ENCODE assay signal across 10 mouse cellular contexts in genomic region chr10:80162716-80163299, GRCm38 (mm10). TPM values are rescaled to one million over a fixed set of nuclear protein-coding genes. Genes with fewer than 3 reads are reported as not detected.
DNase-seq lines count a peak whose midpoint lies in the region; ATAC-seq and TF ChIP-seq lines count a peak whose summit lies in the region.
"Had no signal": no experiment of that assay in that cellular context is flagged by ENCODE, and none has a peak within 500 bp of the region (broad histone marks: within the 10 kb centered on the region; RNA-seq: fewer than 3 reads in every experiment).

No protein-coding gene starts in this region.

- no peak for TF ChIP-seq CTCF in left cerebral cortex, adult 2 months (IDR thresholded peaks at IDR 0.05)

- ATAC-seq in embryonic facial prominence, embryonic 13.5 days (ENCODE audit: insufficient number of reproducible peaks, insufficient read depth, low FRiP score, low TSS enrichment, low read depth), result no peak
- no peak for ATAC-seq in liver, embryonic 13.5 days (ENCODE audit: low read depth)

- H3K4me2 ChIP-seq in embryonic facial prominence, embryonic 13.5 days, result no peak overlapping the region
- H3K4me2 ChIP-seq in liver, embryonic 13.5 days, result no peak overlapping the region
- H3K4me2 ChIP-seq: neural tube, embryonic 13.5 days had no signal

- peak overlapping the region; percentile 29; the same call in 1 of the 2 replicates for H3K27ac ChIP-seq in left cerebral cortex, adult 2 months
- H3K27ac ChIP-seq in embryonic facial prominence, embryonic 13.5 days, result peak overlapping the region; percentile 95; the same call in 1 of the 2 replicates
- 0 out of 2 replicates have a peak overlapping the region, but pooled peaks have one; percentile 92 for H3K27ac ChIP-seq in liver, embryonic 13.5 days

- no peaks in the 10 kb centered on the region for H3K36me3 ChIP-seq in embryonic facial prominence, embryonic 13.5 days
- no peaks in the 10 kb centered on the region for H3K36me3 ChIP-seq in liver, embryonic 13.5 days
- H3K36me3 ChIP-seq: embryonic facial prominence, embryonic 12.5 days had no signal

- no peaks in the 10 kb centered on the region for H3K9me3 ChIP-seq in embryonic facial prominence, embryonic 13.5 days
- H3K9me3 ChIP-seq in liver, embryonic 13.5 days (replicated peaks), result no peaks in the 10 kb centered on the region
- H3K9me3 ChIP-seq: embryonic facial prominence, embryonic 12.5 days; neural tube, embryonic 13.5 days had no signal

- no peaks in the 10 kb centered on the region for H3K27me3 ChIP-seq in embryonic facial prominence, embryonic 13.5 days
- H3K27me3 ChIP-seq in liver, embryonic 13.5 days, result no peaks in the 10 kb centered on the region
- H3K27me3 ChIP-seq: embryonic facial prominence, embryonic 12.5 days; neural tube, embryonic 13.5 days had no signal

- WGBS in embryonic facial prominence, embryonic 13.5 days, result 64% methylated on average over 6 of the region's 6 CpGs
- WGBS in liver, embryonic 13.5 days (ENCODE audit: insufficient replicate concordance), result 66% methylated on average over 6 of the region's 6 CpGs

- H3K9ac ChIP-seq in embryonic facial prominence, embryonic 13.5 days, result 0 out of 2 replicates have a peak overlapping the region, but pooled peaks have one; percentile 27
- 0 out of 2 replicates have a peak overlapping the region, but pooled peaks have one; percentile 19 for H3K9ac ChIP-seq in liver, embryonic 13.5 days

- H3K4me3 ChIP-seq in left cerebral cortex, adult 2 months, result no peak overlapping the region
- no peak overlapping the region for H3K4me3 ChIP-seq in embryonic facial prominence, embryonic 13.5 days
- no peak overlapping the region for H3K4me3 ChIP-seq in liver, embryonic 13.5 days (replicated peaks)
- H3K4me3 ChIP-seq: embryonic facial prominence, embryonic 12.5 days; neural tube, embryonic 13.5 days had no signal

- peaks cover 83% of the 10 kb centered on the region for H3K4me1 ChIP-seq in embryonic facial prominence, embryonic 13.5 days
- peaks cover 89% of the 10 kb centered on the region for H3K4me1 ChIP-seq in liver, embryonic 13.5 days (replicated peaks)

- peak; percentile 25 for DNase-seq in adrenal gland, adult 8-10 months
- no peak for DNase-seq in adrenal gland, postnatal 4 days (ENCODE audit: low spot score in 2 of 2)
- no peak for DNase-seq in left cerebral cortex, adult 2 months (ENCODE audit: extremely low spot score in 1 of 2, low spot score in 2 of 2)
- DNase-seq in left cerebral cortex, adult 18-20 months (ENCODE audit: low spot score in 2 of 2), result no peak
- no peak for DNase-seq in liver, embryonic 13.5 days
- no peak for DNase-seq in left cerebral cortex, postnatal 25 days (ENCODE audit: low spot score in 2 of 2)
- DNase-seq in natural killer cell, adult 2 months (ENCODE audit: low spot score in 2 of 2), result no peak

- intact Hi-C loops in left cerebral cortex, adult 2 months (cut with DNase I), result no loop called here
- intact Hi-C loops in left cerebral cortex, postnatal 25 days (cut with DNase I), result no loop called here

RNA-seq across cellular contexts. Expression of gene Cirbp, which starts 3.0 kb away (rescaled TPM):
- total RNA-seq in adrenal gland, adult 8-10 months (2022), result 100 to 1,000 TPM in 3 of 4 experiments, 10 to 100 TPM in 1; 44.2 to 234 (median 162) TPM
- 100 to 1,000 TPM; 296 to 322 TPM for total RNA-seq in adrenal gland, postnatal 4 days (2021)
- 10 to 100 TPM; 75.8 to 93.0 TPM for total RNA-seq in left cerebral cortex, adult 2 months (2021)
- total RNA-seq in left cerebral cortex, adult 18-20 months (2021), result 10 to 100 TPM; 89.7 to 94.6 TPM
- 142 and 162 TPM in 2 replicates for polyA plus RNA-seq in embryonic facial prominence, embryonic 13.5 days (2015; fragmentation: Nextera tagmentation; extraction: Ambion mirVana)
- 19.5 and 21.9 TPM in 2 replicates for polyA plus RNA-seq in liver, embryonic 13.5 days (2015; fragmentation: Nextera tagmentation; extraction: Ambion mirVana)
- 10 to 100 TPM; 77.3 to 90.1 TPM for total RNA-seq in left cerebral cortex, postnatal 25 days (2021)

RNA-seq across cellular contexts. Expression of gene 1600002K03Rik, which starts 9.9 kb away (rescaled TPM):
- 10 to 100 TPM; 18.1 to 22.1 (median 21.7) TPM for total RNA-seq in adrenal gland, adult 8-10 months (2022)
- 1 to 10 TPM; 7.5 to 8.8 TPM for total RNA-seq in adrenal gland, postnatal 4 days (2021)
- 1 to 10 TPM; 6.0 to 8.1 TPM for total RNA-seq in left cerebral cortex, adult 2 months (2021)
- total RNA-seq in left cerebral cortex, adult 18-20 months (2021), result 1 to 10 TPM; 6.8 to 7.0 TPM
- 11.0 and 11.6 TPM in 2 replicates for polyA plus RNA-seq in embryonic facial prominence, embryonic 13.5 days (2015; fragmentation: Nextera tagmentation; extraction: Ambion mirVana)
- 14.8 and 15.1 TPM in 2 replicates for polyA plus RNA-seq in liver, embryonic 13.5 days (2015; fragmentation: Nextera tagmentation; extraction: Ambion mirVana)
- 1 to 10 TPM; 6.7 to 7.6 TPM for total RNA-seq in left cerebral cortex, postnatal 25 days (2021)

RNA-seq across cellular contexts. Expression of gene Midn, which starts 14.7 kb away (rescaled TPM):
- total RNA-seq in adrenal gland, adult 8-10 months (2022), result 100 to 1,000 TPM in 1 of 4 experiments, 10 to 100 TPM in 3; 56.4 to 145 (median 90.1) TPM
- 100 to 1,000 TPM; 113 to 124 TPM for total RNA-seq in adrenal gland, postnatal 4 days (2021)
- total RNA-seq in left cerebral cortex, adult 2 months (2021), result 100 to 1,000 TPM in 1 of 2 experiments, 10 to 100 TPM in 1; 80.7 to 127 TPM
- 100 to 1,000 TPM; 105 TPM for total RNA-seq in left cerebral cortex, adult 18-20 months (2021)
- 21.2 and 25.7 TPM in 2 replicates for polyA plus RNA-seq in embryonic facial prominence, embryonic 13.5 days (2015; fragmentation: Nextera tagmentation; extraction: Ambion mirVana)
- 3.0 and 3.3 TPM in 2 replicates for polyA plus RNA-seq in liver, embryonic 13.5 days (2015; fragmentation: Nextera tagmentation; extraction: Ambion mirVana)
- total RNA-seq in left cerebral cortex, postnatal 25 days (2021), result 10 to 100 TPM; 74.3 to 98.7 TPM

RNA-seq across cellular contexts. Expression of gene Efna2, which starts 16.5 kb away (rescaled TPM):
- total RNA-seq in adrenal gland, adult 8-10 months (2022), result 1 to 10 TPM; 2.4 to 5.2 (median 3.3) TPM
- 1 to 10 TPM; 6.5 to 7.5 TPM for total RNA-seq in adrenal gland, postnatal 4 days (2021)
- 1 to 10 TPM; 6.8 to 7.2 TPM for total RNA-seq in left cerebral cortex, adult 2 months (2021)
- total RNA-seq in left cerebral cortex, adult 18-20 months (2021), result 1 to 10 TPM; 7.0 to 8.2 TPM
- polyA plus RNA-seq in embryonic facial prominence, embryonic 13.5 days (2015; fragmentation: Nextera tagmentation; extraction: Ambion mirVana), result 26.8 and 38.8 TPM in 2 replicates
- polyA plus RNA-seq in liver, embryonic 13.5 days (2015; fragmentation: Nextera tagmentation; extraction: Ambion mirVana), result 0.98 and 1.1 TPM in 2 replicates
- total RNA-seq in left cerebral cortex, postnatal 25 days (2021), result 1 to 10 TPM; 9.2 to 9.9 TPM

RNA-seq across cellular contexts. Expression of gene Cbarp, which starts 22.2 kb away (rescaled TPM):
- 10 to 100 TPM; 58.4 to 92.4 (median 81.9) TPM for total RNA-seq in adrenal gland, adult 8-10 months (2022)
- total RNA-seq in adrenal gland, postnatal 4 days (2021), result 10 to 100 TPM; 49.1 to 72.7 TPM
- 100 to 1,000 TPM; 431 to 456 TPM for total RNA-seq in left cerebral cortex, adult 2 months (2021)
- 100 to 1,000 TPM; 418 to 437 TPM for total RNA-seq in left cerebral cortex, adult 18-20 months (2021)
- polyA plus RNA-seq in embryonic facial prominence, embryonic 13.5 days (2015; fragmentation: Nextera tagmentation; extraction: Ambion mirVana), result 6.8 and 9.8 TPM in 2 replicates
- polyA plus RNA-seq in liver, embryonic 13.5 days (2015; fragmentation: Nextera tagmentation; extraction: Ambion mirVana), result 0.54 and 0.69 TPM in 2 replicates
- 100 to 1,000 TPM; 487 TPM for total RNA-seq in left cerebral cortex, postnatal 25 days (2021)

Comparison
In these comparisons a context has a peak if more than half of its experiments do, and no peak if none do; other contexts are left out.
1. H3K27ac ChIP-seq: peak in every context shown above with its lines; median percentile 95 in embryonic facial prominence, embryonic 13.5 days; 92 in liver, embryonic 13.5 days; 29 in left cerebral cortex, adult 2 months.